Mouse (Mus musculus): ENCODE measurements at regions not wholly inside any gene's neighbourhood (a gene's known extent, or its start where the extent isn't known, plus 50 kb on each side); places are given as distances from the start of the nearest gene placed in this dataset.

- no peak for TF ChIP-seq POLR2A (IDR thresholded peaks at IDR 0.05; ENCODE audit: extremely low read depth, insufficient read depth, low read length)
- no peak for TF ChIP-seq CTCF (IDR thresholded peaks at IDR 0.05; ENCODE audit: extremely low read depth, insufficient read depth, low read length)
These were observed 461.0 kb upstream of the Tenm4 start for GRCm38 (mm10) chr7:95710088-95710487.
